Mouse (Mus musculus) kidney, adult 9 months (tissue): Measurements from ENCODE around the gene Ascc2.
"Not testable (repeated sequence)": the region's sequence is repeated elsewhere in the genome, so short reads cannot be mapped to it uniquely, and the experiment has no call there.

Experiments used
- DNase-seq: peaks from one replicate; pipeline ENCODE4 v3.0.0; 2022

The Ascc2 gene

DNA sequence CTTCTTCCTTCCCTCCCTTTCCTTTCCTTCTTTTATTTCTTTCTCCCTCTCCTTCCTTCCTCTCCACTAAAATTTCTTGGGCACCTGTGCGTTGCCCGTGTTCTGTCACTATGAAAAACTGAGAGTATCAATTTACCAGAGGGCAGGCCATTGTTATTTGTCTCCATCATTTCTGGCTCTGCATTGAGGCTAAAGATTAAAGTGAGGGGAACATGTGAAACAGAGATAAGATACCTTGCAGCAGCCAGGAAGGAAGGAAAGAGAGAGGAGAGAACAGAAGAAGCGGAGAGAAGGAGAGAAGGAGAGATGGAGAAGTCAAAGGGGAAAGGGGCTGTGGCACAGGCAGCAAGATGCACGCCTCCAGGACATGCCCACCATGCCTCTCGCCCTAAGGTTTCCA, 3.2 kb upstream of the Ascc2 start:
- no peak for DNase-seq

- no peak for DNase-seq
Observed at GRCm38 (mm10) chr11:4636782-4637342, 685 bp upstream of the Ascc2 start.

DNA sequence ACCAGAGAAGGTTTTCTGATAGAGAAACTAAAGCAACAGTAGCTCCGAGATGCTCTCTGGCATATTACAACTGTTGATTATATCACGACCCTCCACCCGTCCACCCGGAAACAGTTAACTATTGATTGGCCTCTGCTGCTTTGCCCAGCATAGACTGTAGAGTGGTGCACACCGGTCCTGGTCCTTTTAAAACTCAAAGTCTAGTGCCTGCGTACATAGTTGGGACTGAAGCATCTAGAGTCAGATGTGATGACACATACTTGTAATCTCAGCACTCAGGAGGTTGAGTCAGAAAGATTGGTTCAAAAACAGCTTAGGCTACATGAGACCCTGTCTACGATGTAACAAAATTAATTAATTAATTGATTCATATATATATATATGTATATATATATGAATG, 714 bp downstream of the Ascc2 start:
- DNase-seq: no peak

DNA sequence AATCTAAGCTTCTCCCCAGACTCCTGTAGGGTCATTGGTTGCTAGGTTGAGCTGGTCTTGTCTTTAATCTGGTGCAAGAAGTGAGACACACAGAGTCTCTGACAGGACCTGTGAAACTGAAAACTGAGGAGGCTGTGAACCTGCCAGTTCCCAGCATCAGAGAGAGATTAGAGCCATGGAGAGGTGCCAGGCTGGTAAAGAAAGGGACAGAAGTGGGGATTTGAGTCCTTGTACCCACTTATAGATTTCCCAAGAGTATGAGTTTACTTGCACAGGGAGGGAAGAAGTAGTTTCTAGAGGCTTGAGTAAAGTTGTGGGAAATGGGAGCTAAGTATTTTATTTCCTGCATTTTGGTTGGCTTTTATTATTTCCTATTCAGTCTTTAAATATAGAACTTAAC, 3.6 kb downstream of the Ascc2 start:
- no peak for DNase-seq

DNA sequence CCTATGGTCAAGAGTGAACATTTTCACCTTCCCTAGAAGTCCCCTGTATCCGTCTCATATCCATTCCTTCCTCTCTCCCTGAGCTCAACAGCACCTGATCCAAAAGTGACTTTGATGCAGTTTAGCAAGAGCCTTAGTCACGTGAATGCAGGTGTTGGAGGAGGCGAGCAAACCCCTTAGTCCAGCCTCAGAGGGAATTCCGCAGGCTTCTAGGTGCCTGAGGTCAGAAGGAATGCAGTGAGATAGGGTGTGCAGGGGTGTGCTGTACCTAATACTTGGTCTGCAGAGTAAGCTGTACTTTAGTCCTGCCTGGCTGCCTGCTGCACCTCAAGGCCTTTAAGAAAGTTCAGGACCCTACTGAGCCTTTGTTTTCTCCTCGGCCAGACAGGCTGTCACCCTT, 6.2 kb downstream of the Ascc2 start:
- DNase-seq: no peak

- not testable (repeated sequence) for DNase-seq
Observed at GRCm38 (mm10) chr11:4645180-4645579, 7.6 kb downstream of the Ascc2 start.

GRCm38 (mm10) chr11:4646409-4646808, 8.9 kb downstream of the Ascc2 start:
- DNase-seq: no peak

DNA sequence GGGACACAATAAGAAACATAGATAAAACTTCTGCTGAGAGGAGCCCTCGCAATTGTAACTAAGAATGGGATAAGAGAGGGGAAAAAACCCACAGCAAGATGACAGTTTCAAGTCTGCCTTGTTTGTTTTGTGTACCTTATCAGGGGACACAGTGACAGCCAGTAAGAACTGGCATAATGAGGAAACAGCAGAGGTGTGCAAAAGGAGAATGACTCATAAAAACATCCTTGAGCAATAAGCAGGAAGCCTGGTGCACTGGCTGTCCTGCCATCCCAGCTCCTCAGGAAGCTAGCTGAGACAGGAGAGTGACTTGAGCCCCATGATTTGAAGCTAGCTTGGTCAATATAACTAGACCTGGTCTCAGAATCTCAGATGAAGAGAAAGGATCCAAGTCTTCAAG, 22.3 kb downstream of the Ascc2 start:
- DNase-seq: no peak

GRCm38 (mm10) chr11:4660309-4661025, 22.9 kb downstream of the Ascc2 start:
- DNase-seq: no peak

DNA sequence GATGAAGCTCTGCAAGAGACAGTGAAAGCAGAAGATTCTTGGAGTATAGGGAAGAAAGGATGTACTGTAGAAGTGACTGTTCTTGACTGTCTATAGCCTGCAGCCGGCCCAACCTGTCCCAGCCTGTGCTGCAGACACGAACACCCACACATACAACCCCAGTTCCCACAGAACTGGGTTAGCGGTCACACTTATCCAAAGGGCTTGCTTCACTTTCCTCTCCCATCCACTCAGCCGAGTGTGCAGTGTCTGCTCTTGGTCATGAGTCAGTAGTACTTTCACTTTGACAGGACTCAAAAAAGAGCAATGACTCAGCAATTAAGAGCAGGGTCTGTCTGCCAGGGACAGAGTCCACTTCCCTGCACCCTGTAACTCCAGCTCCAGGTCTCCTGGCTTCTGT, 23.8 kb downstream of the Ascc2 start:
- DNase-seq: peak; percentile 57

DNA sequence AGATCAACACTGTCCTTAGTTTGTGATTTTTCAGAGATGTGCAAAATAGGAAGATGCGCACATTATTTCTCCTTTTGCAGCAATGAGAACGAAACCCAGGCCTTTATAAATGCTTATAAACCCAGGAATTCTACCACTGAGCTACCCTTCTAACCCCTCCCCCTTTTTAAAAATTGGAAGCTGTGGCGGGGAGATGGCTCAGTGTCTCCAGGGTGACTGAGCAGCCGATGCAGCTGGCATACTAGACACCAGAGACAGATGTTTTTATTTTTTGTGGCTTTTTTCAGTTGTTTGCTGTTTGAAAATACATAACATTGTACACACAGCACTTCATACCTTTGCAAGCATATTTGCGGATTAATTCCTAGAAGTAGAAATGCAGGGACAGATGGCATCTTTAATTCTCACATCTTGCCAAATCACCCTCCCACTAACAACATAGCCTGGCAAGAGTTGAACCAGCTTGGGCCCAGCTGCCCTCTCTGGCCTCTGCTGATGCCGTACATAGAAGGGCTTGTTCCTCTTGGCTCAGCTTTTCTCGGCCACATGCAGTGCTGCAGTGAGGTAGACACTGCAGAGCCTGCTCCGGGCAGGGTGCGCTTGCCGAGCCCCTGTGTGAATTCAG, 24.4 kb downstream of the Ascc2 start:
- no peak for DNase-seq

- DNase-seq: no peak
Observed at GRCm38 (mm10) chr11:4662496-4662878, 24.9 kb downstream of the Ascc2 start.

DNA sequence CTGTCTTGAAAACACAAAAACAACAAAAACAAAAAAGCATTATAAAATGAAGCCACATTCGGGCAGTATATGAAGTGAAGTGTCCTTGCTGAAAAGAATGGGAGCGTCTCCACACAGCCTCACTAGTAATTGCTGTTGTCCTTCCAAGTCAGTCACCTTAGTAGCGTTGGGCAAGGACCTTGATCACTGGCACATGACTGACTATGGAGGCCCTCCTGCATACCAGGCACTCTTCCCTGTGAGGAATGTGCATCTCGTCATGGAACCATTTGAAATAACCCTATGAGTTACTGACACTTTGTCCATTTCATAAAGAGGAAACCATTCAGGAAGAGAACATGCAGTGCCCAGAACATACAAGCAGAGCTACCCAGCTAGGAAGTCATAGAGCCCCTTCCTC, 34.2 kb downstream of the Ascc2 start:
- no peak for DNase-seq

GRCm38 (mm10) chr11:4674593-4674992, 37.0 kb downstream of the Ascc2 start:
- no peak for DNase-seq

DNA sequence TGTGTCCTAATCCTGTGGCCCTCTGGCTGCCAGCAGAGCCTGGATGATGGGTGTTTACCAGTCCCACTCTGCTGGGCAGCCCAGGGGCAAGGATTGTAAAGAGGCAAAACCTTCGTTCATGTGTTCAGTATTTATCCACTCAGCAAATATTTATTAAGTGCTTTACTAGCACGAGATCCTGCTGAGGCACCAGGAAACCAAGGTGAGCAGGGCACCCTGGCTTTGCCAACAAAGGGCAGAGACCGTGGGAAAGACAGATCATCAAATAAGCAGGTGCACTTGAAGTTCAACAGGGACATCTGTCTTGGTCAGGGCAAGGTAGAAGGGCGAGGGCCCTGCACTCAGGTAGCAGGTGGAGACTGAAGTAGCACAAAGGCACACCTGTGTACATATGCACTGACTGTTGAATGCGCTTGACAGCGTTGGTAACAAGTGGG, 37.6 kb downstream of the Ascc2 start:
- DNase-seq: peak; percentile 42

DNA sequence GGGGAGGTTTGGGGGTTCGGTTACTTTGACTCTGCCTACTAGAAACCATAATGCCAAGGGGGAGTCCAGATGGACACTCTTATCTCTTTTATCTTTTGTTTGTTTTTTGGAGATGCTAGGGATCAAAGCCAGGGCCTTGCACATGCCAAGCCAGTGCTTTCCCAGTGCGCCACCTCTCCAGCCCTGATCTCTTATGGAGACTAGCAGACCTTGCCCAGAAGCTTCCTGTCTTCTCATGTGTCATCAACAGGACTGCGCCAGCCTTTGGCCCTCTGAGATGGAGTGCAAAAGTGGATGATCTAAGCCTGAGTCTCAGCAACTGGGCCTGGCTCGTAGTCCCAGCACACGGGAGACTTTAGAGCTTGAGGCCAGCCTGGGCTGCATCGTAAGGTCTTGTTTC, 38.1 kb downstream of the Ascc2 start:
- DNase-seq: no peak

DNA sequence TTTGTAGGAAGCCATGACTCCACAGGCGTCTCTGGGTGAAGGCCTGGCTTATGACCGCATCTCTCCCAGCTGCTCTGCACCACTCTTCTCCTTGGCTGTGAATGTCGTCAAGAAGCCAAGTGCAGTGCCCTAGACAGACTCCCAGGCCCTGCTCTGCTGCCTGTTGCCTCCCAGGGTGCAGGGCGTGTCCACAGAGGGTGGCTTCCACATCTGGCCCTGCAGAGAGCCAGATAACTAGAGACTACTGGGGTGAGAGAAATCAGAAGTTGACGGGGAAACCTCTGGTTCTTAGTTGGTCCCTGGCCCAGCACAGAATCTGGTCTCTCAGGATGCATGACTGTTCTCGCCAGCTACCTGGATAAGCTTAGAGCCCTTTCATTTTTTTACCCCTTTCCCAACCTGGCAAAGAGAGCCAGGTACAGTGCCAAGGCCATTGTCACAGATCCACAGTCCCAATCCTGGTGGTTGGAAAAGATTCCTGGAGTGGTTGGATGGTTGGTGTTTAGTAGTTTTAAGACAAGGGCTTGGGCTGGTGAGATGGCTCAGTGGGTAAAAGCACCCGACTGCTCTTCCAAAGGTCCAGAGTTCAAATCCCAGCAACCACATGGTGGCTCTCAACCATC, 39.8 kb downstream of the Ascc2 start:
- no peak for DNase-seq

- DNase-seq: no peak
Observed at GRCm38 (mm10) chr11:4678700-4679440, 41.3 kb downstream of the Ascc2 start.

DNA sequence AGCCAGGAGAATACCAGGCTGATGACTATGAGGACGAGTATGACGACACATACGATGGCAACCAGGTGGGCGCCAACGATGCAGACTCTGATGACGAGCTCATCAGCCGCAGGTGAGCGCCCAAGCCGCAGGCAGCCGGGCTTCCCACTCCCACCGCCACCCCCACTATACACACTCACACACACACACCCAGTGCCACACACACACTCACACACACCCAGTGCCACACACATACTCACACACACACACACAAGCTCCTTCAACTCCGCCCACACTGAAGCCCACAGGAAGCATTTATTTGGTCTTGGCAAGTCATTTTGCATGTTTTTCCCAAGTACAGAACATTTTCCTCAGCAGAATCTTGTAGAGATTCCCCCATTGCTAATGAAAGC, 41.9 kb downstream of the Ascc2 start:
- no peak for DNase-seq

DNA sequence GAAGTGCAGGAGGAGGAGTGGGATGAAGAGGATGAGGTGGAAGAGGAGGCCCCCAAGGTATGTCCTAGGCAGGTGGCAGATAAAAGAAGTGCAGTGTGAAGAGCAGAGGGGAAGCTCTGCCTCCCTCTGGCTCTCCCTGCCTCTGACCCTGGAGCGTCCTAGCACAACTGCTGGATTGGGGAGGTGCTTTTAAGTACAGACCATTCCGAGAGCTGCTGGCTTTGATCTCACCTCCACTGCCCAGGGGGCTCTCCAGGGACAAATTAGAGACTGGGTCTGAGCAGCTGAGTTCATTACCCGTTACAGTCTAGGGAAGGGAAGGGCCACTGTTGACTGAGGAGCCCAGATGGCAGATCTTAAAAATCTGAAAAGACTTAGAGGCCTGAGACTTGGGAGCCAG, 42.6 kb downstream of the Ascc2 start:
- no peak for DNase-seq

DNA sequence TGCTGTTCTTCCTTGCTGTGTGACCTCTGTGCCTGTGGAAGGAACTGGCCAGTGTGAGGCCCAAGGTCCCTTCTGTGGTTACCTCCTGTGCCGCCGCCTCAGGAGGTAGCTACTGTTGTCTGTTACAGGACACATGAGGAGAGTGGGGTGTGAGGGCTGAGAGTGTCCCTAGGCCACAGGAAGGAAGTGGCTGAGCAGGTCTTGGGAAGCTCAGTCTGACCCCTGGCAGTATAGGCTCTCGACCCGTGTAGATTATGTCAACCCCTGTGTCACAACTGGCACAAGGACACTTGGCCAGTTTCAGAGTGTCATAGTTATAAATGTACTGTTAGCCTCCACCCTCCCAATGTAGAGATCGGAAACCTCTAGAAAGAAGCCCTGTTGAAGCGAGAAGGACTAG, 46.0 kb downstream of the Ascc2 start:
- no peak for DNase-seq

- DNase-seq: no peak
Observed at GRCm38 (mm10) chr11:4684186-4684585, 46.6 kb downstream of the Ascc2 start.

DNA sequence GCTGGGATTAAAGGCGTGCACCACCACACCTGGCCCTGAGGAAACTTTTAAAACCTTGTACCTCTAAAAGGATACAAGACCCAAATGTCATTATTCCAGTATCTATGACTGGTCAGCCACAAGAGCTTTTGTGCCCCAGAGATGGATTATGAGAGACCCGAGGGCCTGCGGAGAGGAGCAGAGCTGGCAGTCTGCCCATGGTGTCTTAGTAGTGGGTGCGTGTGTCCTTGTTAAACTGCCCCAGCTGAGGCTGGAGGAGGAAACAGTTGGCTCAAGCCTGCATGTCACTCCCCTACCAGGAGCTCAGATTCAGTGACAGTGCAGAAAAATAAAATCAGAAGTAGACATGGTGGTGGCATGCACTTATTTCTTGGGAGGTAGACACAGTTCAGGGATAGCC, 47.5 kb downstream of the Ascc2 start:
- DNase-seq: no peak
